Mouse (Mus musculus) effector memory CD4-positive, alpha-beta T cell, adult 5 months (primary cell): Measurements from ENCODE around the gene Gm49320. TPM values are rescaled to one million over a fixed set of nuclear protein-coding genes. Genes with fewer than 3 reads are reported as not detected.

Experiments
- polyA plus RNA-seq: library from polyadenylated mRNA; unstranded; fragments of 100-300 nt; shearing (Covaris generic); gene quantifications from one replicate; pipeline ENCODE4 v1.2.1, GENCODE M21; 2017

Gm49320 gene
- polyA plus RNA-seq = not detected

DNA sequence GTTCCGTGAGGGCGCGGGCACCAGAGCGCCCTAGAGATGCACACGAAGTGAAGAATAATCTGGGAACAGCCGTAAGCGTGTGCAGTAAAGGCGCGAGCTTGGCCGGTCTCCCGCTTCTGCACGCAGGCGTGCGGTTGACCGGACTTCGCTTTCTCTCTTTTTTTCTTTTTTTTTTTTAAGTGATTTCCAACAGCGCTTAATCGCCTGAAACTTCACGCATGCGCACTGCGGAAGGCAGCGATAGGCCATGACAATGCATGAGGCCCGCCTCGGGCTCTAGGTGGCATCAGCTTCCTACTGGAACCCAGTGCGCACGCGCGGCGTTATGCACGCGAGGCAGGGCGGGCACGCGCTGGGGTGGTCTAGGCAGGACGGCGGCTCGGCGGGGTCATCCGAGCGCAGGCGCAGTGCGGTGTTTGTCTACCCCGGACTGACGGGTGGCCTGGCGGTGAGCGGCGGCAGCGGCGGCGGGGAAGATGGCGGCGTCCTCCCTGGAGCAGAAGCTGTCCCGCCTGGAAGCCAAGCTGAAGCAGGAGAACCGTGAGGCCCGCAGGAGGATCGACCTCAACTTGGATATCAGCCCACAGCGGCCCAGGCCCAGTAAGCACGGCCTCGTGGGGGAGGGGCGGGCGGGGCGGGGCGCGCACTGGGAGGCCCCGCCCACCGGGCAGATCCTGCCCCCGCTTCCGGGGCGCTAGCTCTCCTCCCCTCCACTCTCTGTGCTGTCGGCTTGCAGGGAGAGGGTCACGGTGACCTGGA is at the start of gene Gm49320, which contains the start of gene Map2k7:
Gm49320 (plus strand) TSS at position 432 of the 759 bp plus-strand sequence.
Map2k7 (plus strand) TSS at position 307 of the 759 bp plus-strand sequence.

DNA sequence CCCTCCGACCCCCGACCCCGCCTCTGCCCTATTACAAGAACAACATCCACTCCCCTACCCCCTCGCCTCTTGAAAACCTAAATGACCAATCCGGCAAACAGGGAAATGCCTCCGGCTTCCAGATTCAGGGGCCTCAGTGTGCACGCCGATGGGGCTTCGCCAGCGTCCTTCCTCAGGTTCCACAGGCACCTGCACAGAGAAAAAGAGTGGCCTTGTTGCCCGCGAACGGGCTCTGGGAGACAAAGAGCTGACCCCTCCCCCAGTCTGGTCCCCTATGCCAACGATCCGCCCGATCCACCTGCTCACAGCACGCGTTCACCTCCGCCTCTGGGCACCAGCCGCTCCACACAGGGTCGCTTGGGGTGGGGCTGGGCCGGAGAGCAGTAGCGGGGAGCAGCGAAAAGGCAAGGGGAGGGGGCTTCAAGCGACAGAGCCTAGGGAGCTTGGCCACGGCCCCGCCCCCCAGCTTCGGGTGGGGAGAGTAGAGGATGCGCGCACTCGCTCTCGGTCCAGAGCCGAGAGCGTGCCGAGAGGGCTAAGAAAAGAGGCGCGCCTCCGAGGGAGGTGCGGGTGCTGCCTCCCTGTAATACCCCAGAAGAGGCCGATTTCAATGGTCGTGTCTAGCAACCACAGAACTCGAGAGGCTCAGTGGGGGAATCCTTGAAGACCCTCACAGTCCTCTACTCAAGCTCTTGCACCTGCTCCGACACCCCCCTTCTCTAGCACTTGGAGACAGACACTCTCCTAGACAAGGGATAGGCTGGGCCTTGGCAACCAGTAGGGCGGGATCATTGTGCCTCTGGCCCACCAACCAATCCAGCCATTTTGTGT is 21.7 kb upstream of the Gm49320 start, which contains the start of gene Prr36:
Prr36 (minus strand) TSS at position 669 of the 831 bp plus-strand sequence.

DNA sequence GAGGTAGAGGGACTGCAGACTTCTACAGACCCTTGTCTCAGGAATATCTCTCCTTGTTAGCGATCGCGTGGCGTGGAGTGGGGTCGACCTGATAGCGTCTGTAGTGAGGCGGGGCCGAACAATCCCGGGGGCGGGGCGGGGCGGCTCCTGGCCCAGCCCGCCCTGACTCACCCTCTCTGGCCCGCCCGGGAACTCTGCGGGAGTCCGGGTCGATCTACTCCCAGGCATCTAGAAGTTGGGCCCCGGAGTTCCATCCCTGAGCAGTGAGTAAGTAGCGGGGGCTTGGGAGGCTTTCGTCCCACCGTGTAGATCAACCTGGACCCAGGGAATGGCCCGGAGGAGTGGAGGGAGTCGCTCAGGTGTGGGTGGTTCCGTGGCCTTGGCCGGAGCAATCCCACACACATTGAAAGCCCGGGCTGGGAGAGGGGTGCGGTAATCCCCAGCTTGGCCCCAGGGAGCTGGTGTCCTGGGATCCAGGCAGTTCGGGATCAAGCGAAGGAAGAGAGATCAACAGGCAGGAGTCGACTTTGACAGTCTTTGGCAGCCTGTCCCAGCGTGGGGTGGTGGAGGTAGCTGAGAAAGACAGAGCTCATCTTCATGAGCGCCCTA is 11.8 kb upstream of the Gm49320 start, which contains the start of gene Lrrc8e:
Lrrc8e (plus strand) TSS at position 89 of the 609 bp plus-strand sequence.

DNA sequence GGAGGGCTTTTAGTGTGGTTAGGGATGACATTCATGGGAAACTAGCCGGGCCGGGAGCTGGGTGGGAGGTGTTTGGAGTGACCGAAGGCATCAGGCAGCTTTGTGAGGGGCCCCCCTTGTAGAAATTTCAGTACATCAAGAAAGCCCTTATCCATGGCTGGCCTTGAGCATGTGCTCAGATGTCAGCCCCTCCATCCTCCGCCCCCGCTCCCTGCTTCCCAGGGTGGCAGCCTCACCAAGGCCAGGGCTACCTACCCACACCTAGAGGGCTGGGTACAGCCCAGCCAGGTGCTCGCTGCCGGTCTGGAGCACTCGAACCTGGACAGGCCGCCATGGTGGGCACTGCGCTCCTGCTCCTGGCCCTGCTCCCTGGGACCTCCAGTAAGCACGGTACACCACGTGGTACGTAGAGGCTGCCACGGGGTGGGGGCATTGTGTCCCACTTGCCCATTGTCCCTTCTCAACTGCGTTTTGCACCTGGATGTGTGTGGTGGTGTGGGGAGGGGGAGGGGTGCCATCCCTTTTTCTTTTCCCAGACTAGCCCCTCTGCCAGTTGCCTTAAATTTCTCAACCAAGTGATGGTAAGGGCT is 9.4 kb downstream of the Gm49320 start, which contains the start of gene Tgfbr3l:
Tgfbr3l (plus strand) TSS at position 264 of the 590 bp plus-strand sequence.

DNA sequence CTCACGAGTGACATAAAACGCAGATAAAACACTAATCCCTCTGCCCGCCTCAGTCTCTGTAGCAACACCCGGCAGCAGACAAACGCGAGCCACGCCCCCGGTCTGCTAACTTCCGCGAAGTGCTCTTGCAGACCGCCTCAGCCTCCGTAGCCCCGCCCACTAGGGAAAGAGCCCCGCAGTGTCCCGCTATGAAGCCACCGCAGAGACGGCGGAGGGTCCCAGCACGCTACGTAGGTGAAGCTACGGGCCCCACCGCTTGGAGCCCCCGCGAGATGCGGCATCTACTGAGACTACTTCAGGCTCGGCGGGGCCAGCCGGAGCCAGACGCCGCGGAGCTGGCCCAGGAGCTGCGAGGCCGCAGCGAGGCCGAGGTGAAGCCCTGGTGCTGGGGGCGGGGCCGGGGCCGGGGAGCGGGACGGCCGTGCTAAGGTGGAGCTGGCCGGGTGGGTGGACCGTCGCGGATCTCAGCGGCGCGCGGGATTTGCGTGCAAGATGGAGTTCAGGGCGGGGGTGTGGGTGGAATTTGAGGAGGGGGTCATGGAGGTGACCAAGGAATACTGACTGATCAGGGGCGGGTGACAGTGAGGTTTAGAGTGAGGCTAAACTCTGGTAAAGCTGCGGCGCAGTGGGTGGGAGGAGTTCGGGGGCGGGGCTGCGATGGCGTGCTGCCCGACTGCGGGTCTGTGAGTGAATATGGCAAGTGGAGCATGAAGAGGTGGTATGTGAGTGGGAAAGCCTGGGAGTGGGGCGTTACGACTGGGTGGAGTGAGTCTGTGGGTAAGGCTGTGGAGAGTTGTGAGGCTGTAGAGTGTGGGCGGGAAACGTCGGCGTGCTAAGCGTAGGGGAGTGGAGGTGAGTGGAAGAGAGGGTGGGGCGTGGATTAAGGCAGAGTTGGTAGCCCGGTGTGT is 14.5 kb downstream of the Gm49320 start, which contains the start of gene Snapc2:
Snapc2 (plus strand) TSS at position 147 of the 908 bp plus-strand sequence.

DNA sequence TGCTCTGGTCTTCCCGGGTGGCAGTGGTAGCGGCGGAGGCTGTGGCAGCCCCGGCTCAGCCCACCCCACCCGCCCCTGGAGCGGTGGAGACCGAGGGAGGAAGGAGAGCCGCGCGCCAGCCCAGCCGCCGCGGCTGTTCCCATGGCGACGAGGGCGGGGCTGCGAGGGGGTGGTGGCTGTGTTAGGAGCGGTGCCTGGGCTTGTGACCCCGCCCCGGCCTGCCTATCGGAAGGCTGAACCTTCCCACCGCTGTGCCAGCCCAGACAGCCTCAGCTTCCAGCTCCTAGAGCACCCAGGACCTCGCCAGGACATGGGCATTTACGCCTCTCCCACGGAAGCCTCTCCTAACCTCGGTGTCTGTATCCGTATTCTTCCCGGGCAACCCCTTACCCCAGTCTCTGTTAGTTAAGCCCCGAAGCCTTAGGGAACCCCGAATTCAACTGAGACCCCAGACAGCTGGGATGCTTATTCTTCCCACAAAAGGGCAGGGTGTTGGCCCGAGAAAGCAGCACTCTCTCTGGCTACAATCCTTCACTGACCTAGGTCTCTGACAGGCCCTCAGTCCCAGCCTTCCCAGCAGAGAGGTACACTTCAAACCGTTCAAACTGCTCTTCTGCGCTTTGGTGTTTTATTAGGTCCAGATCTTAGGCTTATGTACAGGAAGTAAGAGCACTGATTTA is 20.6 kb downstream of the Gm49320 start, which contains the start of gene Ctxn1:
Ctxn1 (minus strand) TSS at position 150 of the 680 bp plus-strand sequence.

DNA sequence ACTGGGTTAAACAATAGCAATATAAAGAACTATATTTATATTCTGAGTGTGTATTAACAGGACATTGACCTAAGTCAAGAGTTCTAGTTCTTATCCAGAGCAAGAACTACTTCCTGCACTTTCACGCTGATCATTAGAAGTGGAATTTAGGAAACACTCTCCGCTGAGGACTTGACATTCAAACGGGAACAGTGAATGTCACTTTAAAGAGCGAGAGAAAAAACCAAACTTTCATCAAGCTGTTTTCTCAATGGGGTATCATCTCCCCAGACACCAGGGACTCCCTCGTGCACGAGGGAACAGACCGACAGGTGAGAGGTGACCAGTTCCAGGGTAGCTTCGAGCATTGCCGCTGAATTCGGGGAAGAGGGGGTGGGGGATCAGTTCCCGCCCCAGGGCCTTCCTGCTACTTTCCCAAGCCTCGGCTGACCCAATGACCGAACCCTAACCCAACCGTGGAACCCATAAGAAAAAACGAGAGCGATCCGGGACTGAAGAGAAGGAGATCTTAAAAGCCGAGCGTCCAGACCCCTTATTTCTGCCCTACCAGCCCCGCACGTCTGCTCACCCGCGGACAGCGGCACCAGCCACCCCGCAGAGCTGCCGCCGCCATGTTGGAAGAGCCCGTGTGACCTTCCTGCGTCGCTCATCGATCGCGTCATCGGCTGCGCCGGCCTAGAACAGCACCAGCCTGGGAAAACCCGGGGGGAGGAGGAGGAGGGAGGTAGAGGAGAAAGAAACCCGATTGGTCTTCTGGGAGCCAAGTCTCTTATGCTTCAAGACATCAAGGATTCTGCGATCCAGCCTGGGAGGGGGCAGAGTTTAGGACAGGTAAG is 36.8 kb downstream of the Gm49320 start, which contains the start of gene Timm44:
Timm44 (minus strand) TSS at position 639 of the 836 bp plus-strand sequence.

Other genes with a start within 250 kb of the Gm49320 start
- gene Cd209f, start 133.0 kb upstream of the Gm49320 start, polyA plus RNA-seq = not detected
- 0.14 TPM for gene Cd209g, start 104.8 kb upstream of the Gm49320 start, polyA plus RNA-seq
- 16.1 TPM for gene Evi5l, start 72.3 kb upstream of the Gm49320 start, polyA plus RNA-seq
- 0.12 TPM for gene Prr36, start 21.4 kb upstream of the Gm49320 start, polyA plus RNA-seq
- gene Lrrc8e, start 12.0 kb upstream of the Gm49320 start, polyA plus RNA-seq = 0.11 TPM
- gene Map2k7, start 125 bp upstream of the Gm49320 start, polyA plus RNA-seq = 84.7 TPM
- 3.8 TPM for gene Tgfbr3l, start 9.3 kb downstream of the Gm49320 start, polyA plus RNA-seq
- gene Snapc2, start 14.2 kb downstream of the Gm49320 start, polyA plus RNA-seq = 19.7 TPM
- 0.52 TPM for gene Ctxn1, start 20.4 kb downstream of the Gm49320 start, polyA plus RNA-seq
- gene Timm44, start 37.0 kb downstream of the Gm49320 start, polyA plus RNA-seq = 49.7 TPM
- gene Ccl25, start 86.3 kb downstream of the Gm49320 start, polyA plus RNA-seq = 7.8 TPM
- gene Elavl1, start 86.5 kb downstream of the Gm49320 start, polyA plus RNA-seq = 244 TPM